Mouse (Mus musculus): ENCODE data around the gene Nacc2. TPM values are rescaled to one million over a fixed set of nuclear protein-coding genes. Genes with fewer than 3 reads are reported as not detected.

The Nacc2 gene
- polyA plus RNA-seq (2016; fragmentation: Nextera tagmentation; extraction: Ambion mirVana): 6.5 and 6.6 TPM in 2 replicates

DNA sequence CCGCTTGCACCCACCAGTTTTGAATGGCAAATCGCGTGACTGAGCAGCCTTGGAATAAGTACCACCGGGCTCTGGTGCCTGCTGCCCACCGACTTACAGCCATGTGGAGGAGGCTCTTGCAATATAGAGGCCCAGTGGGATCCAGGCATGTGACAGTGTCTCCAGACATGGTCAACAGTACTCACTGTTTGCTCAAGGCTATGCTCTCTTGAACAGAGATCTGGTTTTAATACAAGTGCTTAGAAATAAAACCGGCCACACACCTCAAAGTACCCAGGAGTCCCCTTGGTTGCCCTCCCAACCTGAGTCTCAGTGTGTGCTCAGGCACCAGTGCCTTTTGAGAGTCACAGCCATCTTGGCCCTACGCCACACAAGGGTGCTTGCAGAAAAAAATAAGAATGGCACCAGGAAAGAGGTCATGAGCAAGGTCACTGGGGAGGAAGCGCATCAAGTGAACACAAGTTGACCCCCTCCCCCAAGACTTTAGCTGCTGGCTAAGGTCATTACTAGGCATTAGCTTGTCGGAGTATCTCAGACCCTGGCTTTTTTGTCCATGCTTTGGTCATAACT, at the start of gene Nacc2:
Gene Nacc2 (minus strand): TSS at position 142 of the 570 bp plus-strand sequence.
- peaks cover 36% of the 10 kb centered on the region for H3K4me1 ChIP-seq (replicated peaks)
- peak within 1 kb of the TSS; percentile 85 for H3K9ac ChIP-seq
- no peak within 1 kb of the TSS for H3K27ac ChIP-seq (ENCODE audit: poor library complexity, severe bottlenecking)
- ATAC-seq (ENCODE audit: insufficient number of reproducible peaks, low FRiP score): 0 out of 2 replicates have a peak, but pooled peaks have one; percentile 4
- H3K36me3 ChIP-seq: no peaks in the 10 kb centered on the region
- H3K27me3 ChIP-seq (replicated peaks): peaks cover 23% of the 10 kb centered on the region
- peak within 1 kb of the TSS; percentile 95 for H3K4me2 ChIP-seq
- WGBS: 31% methylated on average over 9 of the region's 9 CpGs
- peak within 1 kb of the TSS; percentile 71 for H3K4me3 ChIP-seq
- H3K9me3 ChIP-seq (replicated peaks): no peaks in the 10 kb centered on the region

DNA sequence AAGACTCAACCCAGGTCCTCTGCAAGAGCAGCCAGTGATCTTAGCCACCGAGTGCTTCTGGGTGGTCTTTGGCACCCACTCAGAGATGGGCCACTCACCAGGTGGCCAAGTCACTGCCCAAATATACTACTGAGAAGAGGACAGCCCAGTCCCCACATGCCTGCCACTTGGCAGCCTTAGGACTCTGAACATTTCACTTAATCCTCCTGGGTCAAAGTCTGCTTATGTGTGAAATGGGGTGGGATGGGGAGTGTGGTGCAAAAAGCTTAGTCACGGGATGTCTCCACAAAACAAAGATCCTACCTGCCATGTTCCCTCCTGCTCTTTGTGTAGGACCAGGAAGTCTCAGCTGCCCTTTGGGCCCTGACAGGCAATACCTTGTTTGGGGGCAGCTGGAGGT, 49.1 kb upstream of the Nacc2 start:
- Histone ChIP-seq H3K27me3 (replicated peaks) (peaks cover 38% of the 10 kb centered on the region; the same call in 1 of the 2 replicates), H3K9ac (no peak overlapping the region), H3K27ac (ENCODE audit: poor library complexity, severe bottlenecking) (no peak overlapping the region), H3K4me1 (replicated peaks) (peaks cover 20% of the 10 kb centered on the region), H3K9me3 (replicated peaks) (no peaks in the 10 kb centered on the region), H3K36me3 (no peaks in the 10 kb centered on the region), H3K4me2 (no peak overlapping the region), H3K4me3 (no peak overlapping the region)
- ATAC-seq (ENCODE audit: insufficient number of reproducible peaks, low FRiP score): no peak
- 69% methylated on average over 2 of the region's 2 CpGs for WGBS

DNA sequence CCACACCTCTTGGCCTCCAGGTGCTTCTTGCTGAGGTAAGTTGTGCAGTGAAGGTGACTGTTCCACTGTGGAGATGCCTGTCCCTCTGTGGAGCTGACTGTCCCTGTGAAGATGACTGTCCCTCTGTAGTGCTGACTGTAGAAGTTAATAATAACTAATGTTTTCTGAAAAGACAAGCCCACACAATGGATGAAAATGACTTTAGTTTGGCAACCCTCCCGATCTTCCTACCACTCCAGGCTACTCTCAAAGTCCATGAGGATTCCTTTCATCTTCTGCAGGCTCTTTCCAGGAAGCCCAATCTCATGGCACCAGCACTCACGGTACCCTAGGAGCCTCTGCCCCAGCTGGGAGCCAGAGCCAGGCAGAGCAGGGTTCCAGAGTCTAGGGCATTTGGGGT, 47.4 kb upstream of the Nacc2 start:
- no peak for ATAC-seq (ENCODE audit: insufficient number of reproducible peaks, low FRiP score)
- Histone ChIP-seq H3K27ac (ENCODE audit: poor library complexity, severe bottlenecking) (no peak overlapping the region), H3K9me3 (replicated peaks) (no peaks in the 10 kb centered on the region), H3K27me3 (replicated peaks) (peaks cover 26% of the 10 kb centered on the region; the same call in 1 of the 2 replicates), H3K4me2 (no peak overlapping the region), H3K9ac (no peak overlapping the region), H3K4me3 (no peak overlapping the region), H3K4me1 (replicated peaks) (peaks cover 7% of the 10 kb centered on the region; the same call in 1 of the 2 replicates), H3K36me3 (no peaks in the 10 kb centered on the region)
- 55% methylated on average over 2 of the region's 2 CpGs for WGBS

DNA sequence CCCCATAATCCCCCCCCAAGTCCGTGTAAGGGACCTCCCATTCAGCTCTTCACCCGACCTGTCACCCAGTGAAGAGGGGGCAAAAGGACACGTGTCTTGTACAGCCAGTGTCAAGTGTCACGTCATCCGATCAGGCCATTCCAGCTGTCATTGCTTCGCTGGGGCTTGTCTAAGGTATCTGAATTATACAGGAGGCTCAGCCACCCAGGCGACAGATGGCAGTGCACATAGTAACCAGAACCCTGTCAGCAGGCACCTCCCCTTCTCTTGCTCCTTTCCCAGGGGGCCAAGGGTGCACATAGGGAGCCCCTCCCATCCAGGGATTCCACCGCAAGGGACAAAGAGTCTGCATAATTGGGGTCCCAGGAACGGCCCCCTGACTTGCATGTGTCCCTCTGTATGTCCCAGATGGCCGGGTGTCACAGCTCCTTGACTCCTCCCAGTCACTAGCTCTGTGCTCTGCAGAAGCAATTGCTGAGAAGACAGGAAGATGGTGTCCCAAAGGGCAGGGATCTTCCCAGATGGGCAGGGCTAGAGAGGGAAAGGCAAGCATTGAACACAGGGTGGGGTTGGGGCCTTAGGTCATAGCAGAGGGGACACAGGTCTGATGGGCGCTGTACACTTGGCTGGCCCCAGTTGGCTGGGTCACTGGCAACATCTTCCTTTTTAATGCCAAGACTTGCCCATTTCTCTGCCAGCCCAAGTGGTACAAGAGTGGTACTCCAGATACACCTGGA, 46.0 kb upstream of the Nacc2 start:
- peak; percentile 11; the same call in 1 of the 2 replicates for ATAC-seq (ENCODE audit: insufficient number of reproducible peaks, low FRiP score)
- no peak overlapping the region for H3K4me3 ChIP-seq
- WGBS: 31% methylated on average over 11 of the region's 11 CpGs

GRCm38 (mm10) chr2:26166890-26167289, 43.9 kb upstream of the Nacc2 start:
- H3K4me3 ChIP-seq: no peak overlapping the region
- no peaks in the 10 kb centered on the region for H3K9me3 ChIP-seq (replicated peaks)
- no peaks in the 10 kb centered on the region for H3K36me3 ChIP-seq
- H3K9ac ChIP-seq: no peak overlapping the region
- 77% methylated on average over 3 of the region's 3 CpGs for WGBS
- H3K27ac ChIP-seq (ENCODE audit: poor library complexity, severe bottlenecking): no peak overlapping the region
- H3K4me1 ChIP-seq (replicated peaks): peaks cover 7% of the 10 kb centered on the region; the same call in 1 of the 2 replicates
- H3K27me3 ChIP-seq (replicated peaks): peaks cover 11% of the 10 kb centered on the region; the same call in 1 of the 2 replicates
- no peak for ATAC-seq (ENCODE audit: insufficient number of reproducible peaks, low FRiP score)
- no peak overlapping the region for H3K4me2 ChIP-seq

More for the DNA sequence above, 46.0 kb upstream of the Nacc2 start:
- peaks cover 7% of the 10 kb centered on the region; the same call in 1 of the 2 replicates for H3K4me1 ChIP-seq (replicated peaks)
- no peaks in the 10 kb centered on the region for H3K9me3 ChIP-seq (replicated peaks)
- no peak overlapping the region for H3K4me2 ChIP-seq
- H3K36me3 ChIP-seq: no peaks in the 10 kb centered on the region
- H3K27ac ChIP-seq (ENCODE audit: poor library complexity, severe bottlenecking): no peak overlapping the region
- peaks cover 26% of the 10 kb centered on the region; the same call in 1 of the 2 replicates for H3K27me3 ChIP-seq (replicated peaks)
- H3K9ac ChIP-seq: no peak overlapping the region

- 0 out of 2 replicates have a peak, but pooled peaks cover 4% of the 10 kb centered on the region for H3K27me3 ChIP-seq (replicated peaks)
- H3K4me2 ChIP-seq: no peak overlapping the region
- no peak for ATAC-seq (ENCODE audit: insufficient number of reproducible peaks, low FRiP score)
- no peak overlapping the region for H3K9ac ChIP-seq
- WGBS: 82% methylated on average over 9 of the region's 9 CpGs
- 0 out of 2 replicates have a peak, but pooled peaks cover 3% of the 10 kb centered on the region for H3K4me1 ChIP-seq (replicated peaks)
- H3K9me3 ChIP-seq (replicated peaks): no peaks in the 10 kb centered on the region
- H3K36me3 ChIP-seq: no peaks in the 10 kb centered on the region
- H3K4me3 ChIP-seq: no peak overlapping the region
- H3K27ac ChIP-seq (ENCODE audit: poor library complexity, severe bottlenecking): no peak overlapping the region
Observed at GRCm38 (mm10) chr2:26158064-26158463, 35.0 kb upstream of the Nacc2 start.

GRCm38 (mm10) chr2:26156191-26156977, 33.4 kb upstream of the Nacc2 start:
- no peaks in the 10 kb centered on the region for H3K9me3 ChIP-seq (replicated peaks)
- no peaks in the 10 kb centered on the region for H3K36me3 ChIP-seq
- 0 out of 2 replicates have a peak, but pooled peaks cover 3% of the 10 kb centered on the region for H3K4me1 ChIP-seq (replicated peaks)
- WGBS: 75% methylated on average over 10 of the region's 10 CpGs
- ATAC-seq (ENCODE audit: insufficient number of reproducible peaks, low FRiP score): no peak
- H3K4me3 ChIP-seq: no peak overlapping the region
- H3K27me3 ChIP-seq (replicated peaks): 0 out of 2 replicates have a peak, but pooled peaks cover 4% of the 10 kb centered on the region
- no peak overlapping the region for H3K9ac ChIP-seq
- no peak overlapping the region for H3K4me2 ChIP-seq
- H3K27ac ChIP-seq (ENCODE audit: poor library complexity, severe bottlenecking): no peak overlapping the region

GRCm38 (mm10) chr2:26155737-26156136, 32.7 kb upstream of the Nacc2 start:
- Histone ChIP-seq H3K27me3 (replicated peaks) (0 out of 2 replicates have a peak, but pooled peaks cover 4% of the 10 kb centered on the region), H3K4me2 (no peak overlapping the region), H3K36me3 (no peaks in the 10 kb centered on the region), H3K27ac (ENCODE audit: poor library complexity, severe bottlenecking) (no peak overlapping the region), H3K9me3 (replicated peaks) (no peaks in the 10 kb centered on the region), H3K4me3 (no peak overlapping the region), H3K9ac (no peak overlapping the region), H3K4me1 (replicated peaks) (0 out of 2 replicates have a peak, but pooled peaks cover 3% of the 10 kb centered on the region)
- no peak for ATAC-seq (ENCODE audit: insufficient number of reproducible peaks, low FRiP score)
- 53% methylated on average over 3 of the region's 3 CpGs for WGBS

DNA sequence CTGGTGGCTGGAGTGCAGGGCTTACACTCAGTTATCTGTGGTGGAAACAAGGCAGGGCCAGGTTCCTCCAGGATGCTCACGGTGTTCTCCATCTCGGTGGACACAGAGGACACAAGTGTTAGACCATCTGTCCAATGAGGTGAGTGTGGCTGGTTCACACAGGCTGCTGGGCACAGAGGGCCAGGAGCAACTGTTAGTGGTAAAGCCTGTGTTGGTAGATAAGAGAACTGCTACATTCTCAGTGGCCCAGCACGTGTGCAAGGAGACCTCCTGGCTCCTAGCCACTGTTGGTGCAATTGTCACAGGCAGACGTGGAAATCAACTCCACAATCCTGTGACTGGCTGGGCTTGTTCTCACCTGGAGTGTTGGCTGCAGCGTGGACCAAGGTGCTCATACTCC, 31.6 kb upstream of the Nacc2 start:
- ATAC-seq (ENCODE audit: insufficient number of reproducible peaks, low FRiP score): no peak
- Histone ChIP-seq H3K27me3 (replicated peaks) (0 out of 2 replicates have a peak, but pooled peaks cover 4% of the 10 kb centered on the region), H3K4me1 (replicated peaks) (0 out of 2 replicates have a peak, but pooled peaks cover 3% of the 10 kb centered on the region), H3K9me3 (replicated peaks) (no peaks in the 10 kb centered on the region), H3K4me3 (no peak overlapping the region), H3K27ac (ENCODE audit: poor library complexity, severe bottlenecking) (no peak overlapping the region), H3K4me2 (no peak overlapping the region), H3K9ac (no peak overlapping the region), H3K36me3 (no peaks in the 10 kb centered on the region)
- WGBS: 52% methylated on average over 5 of the region's 5 CpGs

- Histone ChIP-seq H3K4me1 (replicated peaks) (0 out of 2 replicates have a peak, but pooled peaks cover 3% of the 10 kb centered on the region), H3K4me3 (no peak overlapping the region), H3K27ac (ENCODE audit: poor library complexity, severe bottlenecking) (no peak overlapping the region), H3K4me2 (no peak overlapping the region), H3K36me3 (no peaks in the 10 kb centered on the region), H3K9me3 (replicated peaks) (no peaks in the 10 kb centered on the region), H3K27me3 (replicated peaks) (0 out of 2 replicates have a peak, but pooled peaks cover 4% of the 10 kb centered on the region), H3K9ac (no peak overlapping the region)
- WGBS: 11% methylated on average over 4 of the region's 4 CpGs
- peak; percentile 51; the same call in 1 of the 2 replicates for ATAC-seq (ENCODE audit: insufficient number of reproducible peaks, low FRiP score)
Observed at GRCm38 (mm10) chr2:26153909-26154340, 30.9 kb upstream of the Nacc2 start.

Data from heart, embryonic 12.5 days (tissue).